Mouse (Mus musculus) megakaryocyte, embryonic 14.5 days (primary cell): Measurements from ENCODE around the gene Nr0b2.

ENCODE experiments used
- FLI1 ChIP-seq: IDR thresholded peaks from 2 replicates; pipeline ENCODE4 v1.6.1; 2012; ENCODE audit warnings: low read length, inconsistent platforms, mixed read lengths
- GATA1 ChIP-seq: IDR thresholded peaks from 3 replicates; pipeline ENCODE4 v1.6.1; 2012; ENCODE audit warnings: mixed read lengths, low read length, inconsistent platforms, borderline replicate concordance

GRCm38 (mm10) chr4:133584059-133584951 lies 31.1 kb downstream of the Nr0b2 start, which contains the start of gene Gpn2:
- TF ChIP-seq GATA1 (no peak), FLI1 (no peak; the same call in 1 of the 2 replicates)
